Mouse (Mus musculus) lung, postnatal 10 days (tissue): ENCODE results near the gene Apol9a.
"Not testable (repeated sequence)": the region's sequence is repeated elsewhere in the genome, so short reads cannot be mapped to it uniquely, and the experiment has no call there.

Source experiments
- DNase-seq: peaks from one replicate; pipeline ENCODE4 v3.0.0; 2021

Gene Apol9a

GRCm38 (mm10) chr15:77411035-77411434 lies at the start of gene Apol9a:
Apol9a (minus strand) TSS chr15:77411135.
- DNase-seq = not testable (repeated sequence)

DNA sequence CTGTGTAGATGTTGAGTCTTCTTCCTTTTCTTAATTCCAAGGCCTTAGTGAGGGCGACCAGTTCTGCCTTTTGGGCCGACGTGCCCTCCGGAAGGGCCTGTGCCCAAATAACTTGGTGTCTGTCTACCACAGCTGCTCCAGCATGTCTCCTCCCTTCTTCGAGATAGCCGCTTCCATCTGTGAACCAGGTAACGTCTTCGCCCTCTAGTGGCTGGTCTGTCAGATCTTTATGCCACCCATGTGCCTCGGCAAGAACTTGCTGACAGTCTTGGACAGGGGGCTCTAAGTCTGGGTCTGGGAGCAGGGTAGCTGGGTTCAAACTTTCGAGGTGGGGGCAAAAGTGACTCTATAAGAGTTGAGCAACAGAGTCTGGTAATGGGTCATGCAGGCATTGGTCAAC lies 39.0 kb upstream of the Apol9a start:
- DNase-seq = peak; percentile 15

GRCm38 (mm10) chr15:77447392-77447791 lies 36.5 kb upstream of the Apol9a start, which contains the start of gene Apol7b:
Apol7b (minus strand) TSS chr15:77447492.
- DNase-seq = not testable (repeated sequence)

GRCm38 (mm10) chr15:77445668-77446067 lies 34.7 kb upstream of the Apol9a start:
- not testable (repeated sequence) for DNase-seq

DNA sequence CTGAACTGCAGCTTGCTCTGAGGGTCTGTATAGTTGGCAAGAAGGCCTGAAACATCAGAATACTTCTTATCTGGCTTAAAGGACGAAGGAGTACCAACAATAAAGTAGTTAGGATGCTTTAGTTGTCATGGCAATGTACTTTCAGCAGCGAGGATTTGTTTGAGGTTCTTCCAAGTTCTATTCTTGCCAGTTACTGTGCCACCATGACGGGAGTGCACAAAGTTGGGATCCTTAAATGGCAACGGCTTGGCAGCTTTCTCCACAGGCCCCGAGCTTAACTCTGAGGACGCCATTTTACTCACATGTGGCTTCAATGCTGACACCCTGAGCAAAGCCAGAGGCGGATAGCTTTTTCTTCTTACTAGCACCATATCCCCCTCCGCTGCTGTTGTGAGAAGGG lies 33.8 kb upstream of the Apol9a start:
- not testable (repeated sequence) for DNase-seq

DNA sequence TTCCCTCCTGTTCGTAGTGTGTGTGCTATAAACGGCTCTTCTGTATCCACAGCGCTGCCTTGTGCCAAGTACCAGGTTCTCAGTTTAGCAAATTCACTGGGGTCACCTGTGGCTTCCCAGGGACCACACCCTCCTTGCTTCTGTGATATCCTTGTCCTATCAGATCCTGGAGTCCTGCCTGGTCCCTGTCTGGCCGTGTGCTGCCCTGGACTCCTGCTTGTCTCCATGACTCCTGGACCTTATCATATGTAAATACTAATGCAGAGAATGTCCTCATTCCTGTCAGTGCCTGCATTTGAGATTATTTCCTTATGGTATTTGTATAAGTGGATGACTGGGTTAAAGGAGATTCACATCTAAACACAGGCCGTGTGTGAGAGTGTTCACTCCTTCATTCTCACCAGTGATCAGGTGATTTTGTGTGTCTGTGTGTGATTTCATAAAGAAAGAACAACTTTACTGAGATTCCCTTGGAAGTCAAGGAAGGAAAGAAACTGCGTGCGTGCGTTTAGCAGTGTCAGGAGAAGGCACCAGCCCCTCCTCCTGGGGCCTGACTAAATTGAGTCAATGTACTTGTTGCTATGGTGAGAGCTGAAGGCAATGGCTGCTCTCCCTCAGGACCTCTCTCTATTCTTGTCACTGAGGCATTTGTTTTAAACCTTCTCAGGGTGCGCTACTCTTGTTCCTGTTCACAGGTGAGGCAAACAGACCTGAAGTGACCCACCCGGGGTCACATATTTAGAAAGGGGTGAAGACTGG lies 17.9 kb upstream of the Apol9a start:
- not testable (repeated sequence) for DNase-seq

- DNase-seq = not testable (repeated sequence)
Measured at GRCm38 (mm10) chr15:77422925-77423324, 12.0 kb upstream of the Apol9a start.

GRCm38 (mm10) chr15:77419657-77420056 lies 8.7 kb upstream of the Apol9a start:
- not testable (repeated sequence) for DNase-seq

DNA sequence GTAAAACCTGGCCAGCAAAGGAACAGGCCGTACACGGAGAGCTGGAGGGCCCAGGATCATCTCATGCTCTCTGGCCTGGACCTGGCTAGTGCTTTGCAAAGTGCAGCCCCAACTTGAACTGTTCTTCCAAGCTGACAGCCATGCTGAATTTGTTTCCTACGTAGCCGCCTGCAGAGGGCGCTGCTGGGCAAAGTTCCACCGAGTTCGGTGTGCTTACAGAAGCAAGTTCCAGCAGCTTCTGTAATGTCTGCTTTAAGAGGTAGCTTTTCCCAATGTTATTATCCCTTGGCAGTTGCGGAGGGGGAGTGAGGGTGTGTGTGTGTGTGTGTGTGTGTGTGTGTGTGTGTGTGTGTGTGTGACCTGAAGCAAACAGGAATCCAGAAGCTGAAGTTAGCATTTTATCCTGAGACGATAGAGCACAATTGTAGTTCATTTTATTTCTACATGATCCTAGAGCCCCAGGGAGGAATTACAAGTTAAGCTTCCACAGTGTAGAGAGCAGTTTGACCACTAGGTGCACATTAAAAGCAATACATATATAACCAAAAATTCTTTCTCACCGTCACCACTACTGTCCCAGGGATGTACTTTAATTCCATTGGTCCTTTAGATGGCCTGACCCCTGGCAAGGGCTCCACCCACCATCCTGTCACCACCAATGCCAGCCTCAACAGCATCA lies 5.9 kb upstream of the Apol9a start:
- DNase-seq = not testable (repeated sequence)

- not testable (repeated sequence) for DNase-seq
Measured at GRCm38 (mm10) chr15:77415653-77416052, 4.7 kb upstream of the Apol9a start.

DNA sequence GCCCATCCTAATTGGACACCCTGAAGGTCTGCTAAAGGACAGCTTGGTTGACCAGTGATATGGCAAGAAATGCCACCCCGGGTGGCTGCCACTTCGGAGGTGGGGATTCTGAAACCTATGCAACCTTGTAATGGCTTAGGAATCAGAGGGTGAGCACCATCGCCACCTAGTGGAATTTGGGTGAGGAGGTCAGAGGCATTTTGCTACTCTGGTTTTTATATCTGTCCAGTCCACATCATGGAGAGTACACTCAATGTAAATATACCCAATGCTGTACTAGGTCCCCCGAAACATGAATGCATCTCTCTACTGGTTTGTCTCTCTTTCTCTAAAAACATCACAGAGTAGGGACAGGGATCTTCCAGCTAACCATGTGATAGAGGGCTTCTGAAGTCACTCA lies 1.8 kb upstream of the Apol9a start:
- DNase-seq = not testable (repeated sequence)

- peak; percentile 39 for DNase-seq
Measured at GRCm38 (mm10) chr15:77406370-77406769, 4.6 kb downstream of the Apol9a start.

- not testable (repeated sequence) for DNase-seq
Measured at GRCm38 (mm10) chr15:77399027-77399426, 11.9 kb downstream of the Apol9a start, which contains the start of gene Apol7a. Apol7a (minus strand) TSS chr15:77399110.

GRCm38 (mm10) chr15:77397450-77398132 lies 13.3 kb downstream of the Apol9a start:
- not testable (repeated sequence) for DNase-seq

DNA sequence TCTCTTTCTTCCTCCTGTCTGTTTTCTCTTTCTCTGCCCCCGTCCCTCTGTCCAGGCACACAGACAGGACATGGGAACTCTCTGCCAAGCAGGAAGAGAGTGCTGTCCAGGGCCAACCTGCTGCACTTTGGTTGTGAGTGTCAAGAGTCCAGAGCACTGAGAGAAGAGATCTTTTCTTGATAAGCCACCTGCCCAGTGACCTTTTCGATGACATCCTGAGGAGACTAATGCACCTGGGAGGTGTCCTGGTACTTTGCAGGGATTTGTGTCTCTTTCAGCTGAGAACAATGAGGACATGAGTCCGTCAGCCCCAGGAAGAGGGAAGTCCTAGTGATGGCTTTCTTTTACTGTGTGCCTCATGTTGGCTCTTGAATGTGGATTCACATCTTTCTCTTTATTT lies 17.1 kb downstream of the Apol9a start:
- not testable (repeated sequence) for DNase-seq

DNA sequence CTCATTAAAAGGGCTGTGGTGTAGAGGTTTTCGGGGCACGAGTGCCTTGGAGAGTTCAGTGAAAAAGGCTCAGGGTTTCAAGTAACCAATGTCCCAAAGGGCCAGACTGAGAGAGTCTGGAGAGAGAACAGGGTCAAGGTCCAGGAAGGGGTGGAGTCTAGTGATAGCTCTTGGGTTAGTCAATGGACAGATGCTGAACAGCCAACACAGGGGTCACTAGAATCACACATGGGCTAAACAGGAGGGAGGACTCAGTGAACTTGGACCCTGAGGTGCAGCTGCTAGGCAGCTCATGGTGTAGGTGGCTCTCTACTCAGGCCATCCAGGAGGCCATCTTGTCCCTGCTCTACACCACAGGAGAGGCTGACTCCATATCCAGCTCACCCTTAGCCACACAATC lies 23.5 kb downstream of the Apol9a start:
- DNase-seq = no peak

GRCm38 (mm10) chr15:77384340-77385030 lies 26.4 kb downstream of the Apol9a start:
- DNase-seq = no peak

DNA sequence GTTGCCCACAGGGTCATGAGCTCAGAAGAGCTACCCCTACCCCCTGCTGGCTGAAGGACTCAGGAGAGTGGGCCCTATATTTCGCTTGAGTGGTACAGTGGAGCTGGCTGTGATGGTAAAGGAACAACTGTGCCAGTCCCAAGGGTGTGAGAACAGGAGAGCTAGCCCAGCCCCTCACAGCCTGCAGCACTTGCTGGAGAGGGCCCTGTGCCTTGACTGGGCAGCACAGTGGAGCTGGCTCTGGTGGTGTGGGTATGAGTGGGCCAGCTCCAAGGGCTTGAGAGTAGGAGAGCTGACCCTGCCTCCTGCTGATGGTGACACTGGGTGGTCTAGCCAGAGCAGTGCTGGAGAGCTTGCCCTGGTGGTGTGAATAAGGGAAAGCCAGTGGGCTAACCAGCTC lies 28.1 kb downstream of the Apol9a start:
- DNase-seq = no peak

DNA sequence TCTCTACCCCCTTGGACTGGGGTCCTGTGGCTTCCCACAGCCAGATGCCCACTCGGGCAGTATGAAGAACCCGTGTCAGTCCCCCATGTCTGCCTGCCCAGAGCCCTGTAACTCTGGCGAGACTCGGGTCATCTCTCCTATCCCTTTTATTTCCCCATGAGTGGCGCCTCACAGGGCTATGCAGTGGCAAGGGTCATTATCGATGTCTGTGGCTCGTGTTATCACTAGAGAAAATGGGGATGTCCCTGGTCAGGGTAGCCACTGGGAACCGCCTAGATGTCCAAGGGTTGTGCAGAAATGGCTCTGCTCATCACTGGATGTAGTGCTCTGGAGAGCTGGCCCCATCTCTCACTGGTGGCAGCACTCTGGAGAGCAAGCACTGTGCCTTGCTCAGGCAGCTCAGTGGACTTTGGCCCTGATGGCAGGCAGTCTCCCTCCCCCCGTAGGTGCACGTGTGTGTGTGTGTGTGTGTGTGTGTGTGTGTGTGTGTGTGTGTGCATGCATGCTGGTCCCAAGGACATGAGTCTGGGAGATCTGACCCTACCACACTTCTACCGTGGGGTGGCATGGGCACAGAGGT lies 28.6 kb downstream of the Apol9a start:
- DNase-seq = no peak

DNA sequence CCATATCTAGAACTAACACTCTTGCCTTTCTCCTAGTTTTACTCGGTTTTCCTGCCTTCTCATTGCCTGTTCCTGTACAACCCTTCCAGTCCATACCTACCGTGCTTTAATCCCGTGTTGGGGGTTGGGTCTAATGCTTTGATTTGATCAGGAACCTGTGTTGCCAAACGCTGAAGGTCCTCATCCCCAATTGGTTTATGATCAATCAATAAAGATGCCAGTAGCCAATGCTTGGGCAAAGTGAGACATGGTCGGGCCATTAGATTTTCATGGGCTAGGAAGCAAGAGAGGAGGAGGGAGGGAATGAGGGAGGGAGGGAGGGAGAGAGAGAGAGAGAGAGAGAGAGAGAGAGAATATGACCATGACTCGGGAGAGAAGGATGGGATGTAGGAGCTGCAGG lies 29.5 kb downstream of the Apol9a start:
- no peak for DNase-seq

DNA sequence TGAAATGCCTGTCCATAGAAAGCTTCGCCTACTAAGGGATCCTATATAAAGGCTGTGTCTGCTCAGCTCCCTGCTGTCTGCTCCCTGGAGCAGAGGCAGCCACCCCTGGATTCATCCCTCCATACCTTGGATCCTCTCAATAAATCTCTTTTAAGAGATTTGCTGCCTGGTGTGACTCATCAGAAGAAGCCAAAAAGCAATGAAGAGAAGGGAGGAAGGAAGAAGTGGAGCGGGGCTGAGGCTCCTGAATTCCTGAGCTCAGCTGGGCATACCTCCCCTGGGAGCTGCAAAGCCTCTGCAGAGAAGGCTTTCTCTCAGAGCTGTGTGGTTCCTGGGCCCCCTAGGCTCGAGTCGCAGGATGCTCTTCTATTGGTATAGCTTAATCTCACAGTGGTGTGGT lies 31.0 kb downstream of the Apol9a start:
- DNase-seq = no peak

- no peak for DNase-seq
Measured at GRCm38 (mm10) chr15:77377419-77377818, 33.5 kb downstream of the Apol9a start.
